Mouse (Mus musculus): ENCODE data around the gene Smpdl3a. TPM values are rescaled to one million over a fixed set of nuclear protein-coding genes. Genes with fewer than 3 reads are reported as not detected.

The Smpdl3a gene
- 855 TPM for polyA plus RNA-seq (2014; fragmentation: Illumina TruSeq; extraction: RNeasy Lipid Tissue Mini Kit (QIAGEN cat#74804); ENCODE audit: low read depth, low replicate concordance)

DNA sequence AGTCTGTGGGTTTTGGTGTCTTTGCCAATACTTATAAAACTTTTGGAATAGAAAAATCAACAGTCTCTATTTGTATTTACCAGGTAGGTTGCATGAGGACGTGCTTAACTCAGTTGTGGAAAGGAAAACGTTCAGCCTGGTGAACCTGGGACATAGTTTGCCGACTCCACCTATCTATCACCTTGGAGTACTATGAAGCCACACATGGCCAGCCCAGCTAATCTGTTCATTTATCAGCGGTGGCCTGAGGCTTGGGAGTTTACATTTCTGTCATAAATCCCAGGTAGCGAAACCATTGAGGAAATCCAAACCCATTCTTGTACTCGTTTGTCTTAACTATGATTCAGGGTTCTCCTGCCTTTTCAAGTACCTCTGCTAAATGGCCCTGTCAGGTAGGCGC is at the start of gene Smpdl3a:
Gene Smpdl3a (plus strand): TSS at position 318 of the 400 bp plus-strand sequence.

DNA sequence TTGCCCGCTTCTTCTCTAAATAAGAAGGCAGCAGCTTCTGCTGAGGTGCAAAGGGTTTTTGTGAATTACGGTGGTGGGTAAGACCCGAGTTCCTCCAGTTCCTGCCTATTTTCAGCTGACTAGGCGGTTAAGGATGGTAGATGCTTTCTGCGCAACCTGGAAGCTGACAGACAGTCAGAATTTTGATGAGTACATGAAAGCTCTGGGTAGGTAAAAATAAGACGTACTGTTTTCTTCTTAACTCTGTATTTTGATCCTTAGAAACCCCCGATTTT is 9.3 kb upstream of the Smpdl3a start, which contains the start of gene Fabp7:
Gene Fabp7 (plus strand): TSS at position 6 of the 275 bp plus-strand sequence.

Other genes starting within 250 kb of the Smpdl3a start
- gene Pkib, start 162.4 kb upstream of the Smpdl3a start, polyA plus RNA-seq (2014; fragmentation: Illumina TruSeq; extraction: RNeasy Lipid Tissue Mini Kit (QIAGEN cat#74804); ENCODE audit: low read depth, low replicate concordance) = 2.7 TPM
- 45.8 TPM for gene Fabp7, start 9.5 kb upstream of the Smpdl3a start, polyA plus RNA-seq (2014; fragmentation: Illumina TruSeq; extraction: RNeasy Lipid Tissue Mini Kit (QIAGEN cat#74804); ENCODE audit: low read depth, low replicate concordance)

Data from kidney, adult 10 weeks (tissue).